Mouse (Mus musculus) heart, embryonic 16.5 days (tissue): ENCODE results near the gene 1810010D01Rik. TPM values are rescaled to one million over a fixed set of nuclear protein-coding genes. Genes with fewer than 3 reads are reported as not detected.

Experiments
- ATAC-seq: fragments of 200-750 bp; cut with Nextera tagmentation; replicated peaks from 2 replicates; pipeline ENCODE4 v1.8.0; 2017; ENCODE audit warnings: moderate number of reproducible peaks; ENCODE audit not compliant: insufficient read depth, low FRiP score; ENCODE audit errors: extremely low read depth
- H3K27ac ChIP-seq: fragments of 300-500 bp; sonication (generic); 2 replicates; pipeline ENCODE4 v1.5.1; 2014; ENCODE audit warnings: mild to moderate bottlenecking, low read length, control low read depth, moderate library complexity
- H3K27me3 ChIP-seq: fragments of 300-500 bp; sonication (generic); 2 replicates; pipeline ENCODE4 v1.6.1; 2014; ENCODE audit warnings: low read length, mixed read lengths; ENCODE audit not compliant: control insufficient read depth, insufficient read depth
- H3K36me3 ChIP-seq: fragments of 300-500 bp; sonication (generic); 2 replicates; pipeline ENCODE4 v1.6.1; 2014; ENCODE audit not compliant: control insufficient read depth, insufficient read depth
- H3K4me1 ChIP-seq: fragments of 300-500 bp; sonication (generic); 2 replicates; pipeline ENCODE4 v1.6.1; 2014; ENCODE audit warnings: low read length, mixed read lengths; ENCODE audit not compliant: control insufficient read depth, insufficient read depth
- H3K4me2 ChIP-seq: fragments of 300-500 bp; sonication (generic); 2 replicates; pipeline ENCODE4 v1.6.1; 2014; ENCODE audit warnings: low read depth, mild to moderate bottlenecking, control low read depth, low read length
- H3K4me3 ChIP-seq: fragments of 300-500 bp; sonication (generic); 2 replicates; pipeline ENCODE4 v1.5.1; 2014; ENCODE audit warnings: mild to moderate bottlenecking, control low read depth, low read length
- H3K9ac ChIP-seq: fragments of 300-500 bp; sonication (generic); 2 replicates; pipeline ENCODE4 v1.6.1; 2014; ENCODE audit warnings: low read length, control low read depth
- H3K9me3 ChIP-seq: fragments of 300-500 bp; sonication (generic); replicated peaks from 2 replicates; pipeline ENCODE4 v1.6.1; 2016; ENCODE audit warnings: low read length; ENCODE audit not compliant: control insufficient read depth
- WGBS: fragments of 180-500 bp; shearing (Covaris S2); extraction: QIAGEN DNeasy Blood & Tissue Kit; methylation state at CpG from one replicate; pipeline ENCODE4 v1.1.7; 2014; 5-methylcytosine and 5-hydroxymethylcytosine counted together
- polyA plus RNA-seq: library from polyadenylated mRNA; unstranded; fragments of >200 nt; fragmentation: Nextera tagmentation; extraction: Ambion mirVana; gene quantifications from 2 replicates; pipeline ENCODE4 v1.2.1, GENCODE M21; 2015

Gene 1810010D01Rik
- polyA plus RNA-seq: 0.34 TPM in 1 of 2 replicates, not detected in the other

- no peak for ATAC-seq
- peak within 1 kb of the TSS; percentile 86 for H3K27ac ChIP-seq
- no peaks in the 10 kb centered on the region for H3K27me3 ChIP-seq
- peaks cover 22% of the 10 kb centered on the region for H3K4me1 ChIP-seq
- H3K9ac ChIP-seq: no peak within 1 kb of the TSS; the same call in 1 of the 2 replicates
- H3K9me3 ChIP-seq: no peaks in the 10 kb centered on the region
- no peaks in the 10 kb centered on the region for H3K36me3 ChIP-seq
- WGBS: 74% methylated on average over 4 of the region's 4 CpGs
- H3K4me3 ChIP-seq: no peak within 1 kb of the TSS
- no peak within 1 kb of the TSS for H3K4me2 ChIP-seq
These were observed at the start of gene 1810010D01Rik for GRCm38 (mm10) chr7:145208006-145208405. 1810010D01Rik (minus strand) TSS chr7:145208119.

GRCm38 (mm10) chr7:145256092-145256491, 48.2 kb upstream of the 1810010D01Rik start:
- no peak overlapping the region for H3K4me2 ChIP-seq
- WGBS: 89% methylated on average over 1 of the region's 1 CpGs
- no peaks in the 10 kb centered on the region for H3K9me3 ChIP-seq
- H3K36me3 ChIP-seq: 0 out of 2 replicates have a peak, but pooled peaks cover 8% of the 10 kb centered on the region
- H3K27ac ChIP-seq: no peak overlapping the region
- H3K27me3 ChIP-seq: no peaks in the 10 kb centered on the region
- no peaks in the 10 kb centered on the region for H3K4me1 ChIP-seq
- ATAC-seq: no peak
- H3K4me3 ChIP-seq: no peak overlapping the region
- no peak overlapping the region for H3K9ac ChIP-seq

DNA sequence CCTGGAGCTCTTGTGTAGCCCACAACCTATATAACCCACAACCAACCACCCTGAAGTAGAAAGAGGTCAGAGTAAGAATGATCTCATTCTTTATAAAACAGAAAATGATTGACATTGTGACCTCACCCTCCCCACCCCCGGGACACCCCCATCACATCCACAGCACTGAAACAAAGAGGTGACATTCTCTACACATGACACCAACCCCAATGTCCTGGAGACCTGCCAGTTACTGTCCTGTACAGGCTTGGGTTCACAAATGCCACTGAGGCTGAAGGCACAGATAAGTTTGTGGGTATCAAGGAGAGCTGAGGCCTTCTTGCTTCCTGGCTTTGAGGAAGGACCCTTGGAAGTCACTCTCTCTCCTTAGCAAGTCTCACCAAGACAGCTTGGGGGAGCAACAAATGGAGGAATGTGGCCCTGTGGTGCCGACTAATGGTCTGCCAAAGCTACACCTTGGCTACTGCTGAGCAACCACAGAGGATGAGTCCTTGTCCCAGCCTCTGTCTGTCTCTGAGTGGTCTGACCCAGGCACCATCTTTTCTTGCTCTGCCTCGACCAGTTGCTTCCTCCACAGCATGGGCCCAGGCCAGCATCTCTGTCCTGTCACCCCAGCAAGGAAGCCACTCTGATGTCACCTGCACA, 46.2 kb upstream of the 1810010D01Rik start:
- no peak for ATAC-seq
- WGBS: 50% methylated on average over 3 of the region's 3 CpGs
- Histone ChIP-seq H3K4me1 (no peaks in the 10 kb centered on the region), H3K27me3 (no peaks in the 10 kb centered on the region), H3K4me2 (no peak overlapping the region), H3K27ac (no peak overlapping the region), H3K9me3 (no peaks in the 10 kb centered on the region), H3K4me3 (no peak overlapping the region), H3K36me3 (0 out of 2 replicates have a peak, but pooled peaks cover 6% of the 10 kb centered on the region), H3K9ac (no peak overlapping the region)

DNA sequence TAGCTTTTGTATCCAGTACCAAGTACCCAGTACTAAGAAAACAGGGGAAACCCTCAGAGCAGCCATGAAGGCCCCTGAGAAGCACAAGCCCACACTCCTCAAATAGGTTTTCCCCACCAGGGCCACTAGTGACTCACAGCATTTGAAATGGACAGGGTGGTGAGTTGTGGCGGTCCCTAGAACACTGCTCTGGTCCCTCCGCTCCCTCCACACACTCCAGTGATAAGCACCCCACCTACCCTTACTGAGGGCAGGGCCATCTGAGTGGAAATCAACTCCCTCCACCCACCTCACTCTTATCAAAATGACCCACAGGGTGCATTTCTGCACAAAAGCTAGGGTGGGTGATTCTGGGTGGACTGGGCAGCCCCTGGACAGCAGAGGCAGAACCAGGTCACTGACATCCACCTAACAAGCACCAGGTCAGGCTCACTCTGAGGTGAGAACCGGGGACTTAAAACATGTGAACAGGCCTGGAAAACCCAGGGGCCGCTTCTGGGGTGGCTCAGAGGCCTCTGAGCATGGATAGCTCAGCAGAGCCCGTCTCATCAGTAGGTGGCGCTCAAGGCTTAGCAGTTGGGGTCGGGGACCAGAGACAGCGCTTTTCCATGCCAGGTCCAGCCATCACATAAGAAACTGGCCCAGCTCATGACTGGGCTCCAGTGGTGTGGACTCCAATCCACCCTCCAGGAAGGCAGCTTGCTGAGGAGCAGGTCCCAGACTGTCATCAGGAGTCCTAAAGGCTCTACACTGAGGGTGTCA, 45.0 kb upstream of the 1810010D01Rik start:
- H3K9ac ChIP-seq: peak overlapping the region; percentile 23; the same call in 1 of the 2 replicates

DNA sequence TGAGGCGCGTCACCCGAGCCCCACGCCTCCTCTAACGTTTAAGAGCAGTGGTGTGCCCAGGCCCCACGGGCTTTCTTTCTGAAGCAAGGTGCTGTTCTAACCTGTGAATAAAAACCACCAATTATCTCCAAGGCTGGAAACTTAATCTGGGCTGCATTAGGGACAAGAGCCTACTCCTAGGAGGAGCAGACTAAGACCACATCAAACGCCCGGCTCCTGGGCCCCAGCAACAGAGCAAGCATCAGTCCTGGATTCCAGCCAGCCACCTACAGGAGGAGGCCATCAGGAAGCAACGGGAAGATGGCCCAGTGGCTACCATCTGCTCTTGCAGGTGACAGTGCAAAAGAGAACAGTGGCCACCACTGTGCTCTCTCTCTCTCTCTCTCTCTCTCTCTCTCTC, 42.3 kb upstream of the 1810010D01Rik start:
- Histone ChIP-seq H3K36me3 (no peaks in the 10 kb centered on the region), H3K9ac (no peak overlapping the region), H3K27me3 (no peaks in the 10 kb centered on the region), H3K4me2 (no peak overlapping the region), H3K27ac (no peak overlapping the region), H3K4me3 (no peak overlapping the region), H3K9me3 (no peaks in the 10 kb centered on the region), H3K4me1 (no peaks in the 10 kb centered on the region)
- no peak for ATAC-seq
- WGBS: 69% methylated on average over 9 of the region's 9 CpGs

More for the DNA sequence above, 45.0 kb upstream of the 1810010D01Rik start:
- no peak overlapping the region for H3K4me2 ChIP-seq
- H3K27ac ChIP-seq: no peak overlapping the region
- H3K4me1 ChIP-seq: no peaks in the 10 kb centered on the region
- WGBS: 25% methylated on average over 8 of the region's 8 CpGs
- peak; percentile 67 for ATAC-seq
- H3K36me3 ChIP-seq: 0 out of 2 replicates have a peak, but pooled peaks cover 2% of the 10 kb centered on the region
- no peaks in the 10 kb centered on the region for H3K9me3 ChIP-seq
- H3K4me3 ChIP-seq: no peak overlapping the region
- H3K27me3 ChIP-seq: no peaks in the 10 kb centered on the region

DNA sequence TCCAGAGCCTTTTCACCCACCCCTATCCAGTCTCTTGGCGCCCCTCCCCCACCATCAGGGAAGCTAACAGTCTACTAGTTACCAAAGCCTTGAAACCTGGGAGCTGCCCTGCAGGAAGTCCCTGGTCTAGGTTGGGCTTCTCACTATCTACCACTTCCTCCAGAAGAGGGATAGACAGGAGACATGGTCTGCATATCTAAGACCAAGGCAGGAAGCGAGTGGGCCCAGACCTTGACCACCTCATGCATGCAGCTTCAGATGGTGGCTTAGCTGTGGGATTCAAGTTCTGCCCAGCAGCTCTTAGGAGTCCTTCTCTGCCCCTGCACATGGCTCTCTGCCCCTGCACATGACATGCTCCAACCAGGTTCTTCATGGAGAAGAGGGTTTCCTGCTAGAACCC, 41.0 kb upstream of the 1810010D01Rik start:
- 51% methylated on average over 2 of the region's 2 CpGs for WGBS
- H3K4me1 ChIP-seq: no peaks in the 10 kb centered on the region
- no peaks in the 10 kb centered on the region for H3K9me3 ChIP-seq
- no peak overlapping the region for H3K9ac ChIP-seq
- no peak overlapping the region for H3K4me2 ChIP-seq
- H3K27me3 ChIP-seq: no peaks in the 10 kb centered on the region
- H3K27ac ChIP-seq: no peak overlapping the region
- H3K36me3 ChIP-seq: no peaks in the 10 kb centered on the region
- ATAC-seq: no peak
- H3K4me3 ChIP-seq: no peak overlapping the region

GRCm38 (mm10) chr7:145242851-145243712, 35.2 kb upstream of the 1810010D01Rik start:
- no peaks in the 10 kb centered on the region for H3K9me3 ChIP-seq
- no peak overlapping the region for H3K4me2 ChIP-seq
- H3K36me3 ChIP-seq: no peaks in the 10 kb centered on the region
- H3K9ac ChIP-seq: no peak overlapping the region
- no peaks in the 10 kb centered on the region for H3K4me1 ChIP-seq
- H3K27ac ChIP-seq: no peak overlapping the region
- H3K27me3 ChIP-seq: no peaks in the 10 kb centered on the region
- no peak overlapping the region for H3K4me3 ChIP-seq
- peak; percentile 56; the same call in 1 of the 2 replicates for ATAC-seq
- WGBS: 9% methylated on average over 9 of the region's 9 CpGs

DNA sequence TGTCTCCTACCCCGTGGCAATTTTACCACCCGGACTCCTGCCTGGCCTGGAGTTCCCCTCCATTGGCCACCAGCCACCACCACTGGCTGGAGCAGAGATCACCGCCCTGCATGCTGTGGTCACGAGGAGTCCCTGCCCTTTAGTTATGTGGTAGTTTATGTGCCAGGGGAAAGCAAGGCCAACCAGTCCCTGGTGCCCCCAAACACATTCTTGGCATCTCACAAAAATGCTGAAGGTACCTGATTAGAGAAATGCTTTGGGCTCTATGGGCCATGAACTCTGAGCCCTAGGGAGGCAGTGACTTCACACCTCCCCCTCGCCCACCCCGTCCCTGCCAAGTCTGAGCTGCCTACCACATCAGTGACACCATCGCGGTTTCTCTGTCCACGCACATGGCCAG, 34.1 kb upstream of the 1810010D01Rik start:
- 74% methylated on average over 9 of the region's 9 CpGs for WGBS
- no peak for ATAC-seq
- H3K27me3 ChIP-seq: no peaks in the 10 kb centered on the region

More for the DNA sequence above, 34.1 kb upstream of the 1810010D01Rik start:
- Histone ChIP-seq H3K4me1 (no peaks in the 10 kb centered on the region), H3K9me3 (no peaks in the 10 kb centered on the region), H3K4me2 (no peak overlapping the region), H3K27ac (no peak overlapping the region), H3K4me3 (no peak overlapping the region), H3K9ac (no peak overlapping the region), H3K36me3 (no peaks in the 10 kb centered on the region)
